10 mouse cellular contexts compared by ENCODE assay signal in genomic region chr16:45582512-45582911, GRCm38 (mm10). TPM values are rescaled to one million over a fixed set of nuclear protein-coding genes. Genes with fewer than 3 reads are reported as not detected.
A peak's percentile ranks its signal among the peaks of the same experiment; 100 is the strongest.
DNase-seq lines count a peak whose midpoint lies in the region; ATAC-seq lines count a peak whose summit lies in the region.
"Had no signal": no experiment of that assay in that cellular context is flagged by ENCODE, and none has a peak within 500 bp of the region (broad histone marks: within the 10 kb centered on the region; RNA-seq: fewer than 3 reads in every experiment).

No protein-coding gene starts in this region.

- no peak overlapping the region for H3K27ac ChIP-seq in heart, embryonic 12.5 days (ENCODE audit: poor library complexity, severe bottlenecking)
- H3K27ac ChIP-seq: neural tube, embryonic 13.5 days had no signal

- no peaks in the 10 kb centered on the region for H3K9me3 ChIP-seq in heart, embryonic 12.5 days (replicated peaks)
- H3K9me3 ChIP-seq: neural tube, embryonic 13.5 days had no signal

- no peak overlapping the region for H3K4me2 ChIP-seq in heart, embryonic 12.5 days
- H3K4me2 ChIP-seq: neural tube, embryonic 13.5 days had no signal

- no peaks in the 10 kb centered on the region for H3K27me3 ChIP-seq in heart, embryonic 12.5 days (replicated peaks)
- H3K27me3 ChIP-seq: neural tube, embryonic 13.5 days had no signal

- intact Hi-C loops in heart, postnatal 14 days (cut with DNase I) = loop anchor here (5.0 kb wide), 1 partner anchor 45 kb away; no protein-coding TSS in a partner anchor

- DNase-seq in heart, postnatal 14 days = peak; percentile 3 to 6
- no peak for DNase-seq in heart, adult 8-10 months (ENCODE audit: low spot score)
- DNase-seq in A20 (ENCODE audit: low read depth, low spot score) (peak; percentile 79), NIH3T3 (ENCODE audit: low read depth) (peak; percentile 7)
- DNase-seq in kidney, postnatal 36 days = peak; percentile 13 to 58
- peak; percentile 7 to 54 for DNase-seq in thymus, postnatal 10 days (ENCODE audit: low spot score in 2 of 2)
- DNase-seq in gastrocnemius, postnatal 25 days = no peak

- H3K9ac ChIP-seq in heart, embryonic 12.5 days = no peak overlapping the region
- H3K9ac ChIP-seq: neural tube, embryonic 13.5 days had no signal

- H3K4me3 ChIP-seq in heart, embryonic 12.5 days = no peak overlapping the region
- H3K4me3 ChIP-seq: neural tube, embryonic 13.5 days had no signal

- ATAC-seq in heart, embryonic 12.5 days (ENCODE audit: insufficient number of reproducible peaks, low FRiP score) = no peak

- H3K4me1 ChIP-seq in heart, embryonic 12.5 days (replicated peaks) = no peaks in the 10 kb centered on the region
- H3K4me1 ChIP-seq: neural tube, embryonic 13.5 days had no signal

- no peaks in the 10 kb centered on the region for H3K36me3 ChIP-seq in heart, embryonic 12.5 days
- H3K36me3 ChIP-seq: neural tube, embryonic 13.5 days had no signal

- WGBS in heart, embryonic 12.5 days = 34% methylated on average over 2 of the region's 2 CpGs

RNA-seq across cellular contexts. Expression of gene Gcsam, which starts 27.7 kb away (rescaled TPM):
- under 1 TPM; 0.12 to 0.19 TPM for total RNA-seq in heart, postnatal 14 days (2021)
- total RNA-seq in heart, adult 8-10 months (2022) = under 1 TPM in 1 of 4 experiments, not detected in 3; 0.14 TPM
- polyA plus RNA-seq in heart, embryonic 12.5 days (2016; fragmentation: Nextera tagmentation; extraction: Ambion mirVana) = 0.21 and 0.26 TPM in 2 replicates
- under 1 TPM in 1 of 2 experiments, not detected in 1; 0.19 TPM for total RNA-seq in gastrocnemius, postnatal 25 days (2021)
- total RNA-seq: layer of hippocampus, postnatal 25 days had no signal

RNA-seq across cellular contexts. Expression of gene Slc9c1, which starts 47.4 kb away (rescaled TPM):
- not detected for total RNA-seq in heart, postnatal 14 days (2021)
- total RNA-seq in heart, adult 8-10 months (2022) = not detected
- polyA plus RNA-seq in heart, embryonic 12.5 days (2016; fragmentation: Nextera tagmentation; extraction: Ambion mirVana) = not detected in 2 replicates
- not detected for total RNA-seq in gastrocnemius, postnatal 25 days (2021)
- total RNA-seq: layer of hippocampus, postnatal 25 days had no signal
- polyA plus RNA-seq: neural tube, embryonic 13.5 days had no signal

RNA-seq across cellular contexts. Expression of gene Gm17783, which starts 50.7 kb away (rescaled TPM):
- not detected for total RNA-seq in heart, postnatal 14 days (2021)
- not detected for total RNA-seq in heart, adult 8-10 months (2022)
- polyA plus RNA-seq in heart, embryonic 12.5 days (2016; fragmentation: Nextera tagmentation; extraction: Ambion mirVana) = not detected in 2 replicates
- total RNA-seq in gastrocnemius, postnatal 25 days (2021) = not detected
- total RNA-seq: layer of hippocampus, postnatal 25 days had no signal
- polyA plus RNA-seq: neural tube, embryonic 13.5 days had no signal

Comparison
In these comparisons a context has a peak if more than half of its experiments do, and no peak if none do; other contexts are left out.
1. DNase-seq: peak in heart, postnatal 14 days (2 of 2), A20 (single experiment), NIH3T3 (single experiment), kidney, postnatal 36 days (2 of 2) and thymus, postnatal 10 days (2 of 2); none in heart, adult 8-10 months (single experiment) and gastrocnemius, postnatal 25 days (single experiment).